Mouse (Mus musculus): ENCODE results near the gene Fbxo31. TPM values are rescaled to one million over a fixed set of nuclear protein-coding genes. Genes with fewer than 3 reads are reported as not detected.
A peak's percentile ranks its signal among the peaks of the same experiment; 100 is the strongest.

The Fbxo31 gene
- total and polyA plus RNA-seq, 2 experiments: 23.0 to 25.1 TPM

- H3K79me2 ChIP-seq (ENCODE audit: control insufficient read depth, insufficient read depth, low read length): peaks cover 42% of the 10 kb centered on the region; the same call in 1 of the 2 replicates
- no peak for TF ChIP-seq CTCF (IDR thresholded peaks at IDR 0.05; ENCODE audit: low read depth, low read length)
- TF ChIP-seq POLR2A (IDR thresholded peaks at IDR 0.05; ENCODE audit: extremely low read depth, insufficient read depth, low read length): no peak
- H3K27me3 ChIP-seq (ENCODE audit: control insufficient read depth, insufficient read depth, low read length): no peaks in the 10 kb centered on the region
- H3K4me1 ChIP-seq (ENCODE audit: control insufficient read depth, insufficient read depth, low read length): peaks cover 20% of the 10 kb centered on the region
- H3K27ac ChIP-seq (replicated peaks; ENCODE audit: insufficient read depth, low read depth, low read length): no peak overlapping the region
- H3K9ac ChIP-seq (ENCODE audit: low read depth, low read length): no peak overlapping the region
- WGBS: 50% methylated on average over 3 of the region's 3 CpGs
- H3K4me3 ChIP-seq (ENCODE audit: insufficient read depth, low read depth, low read length): no peak overlapping the region
- H3K36me3 ChIP-seq (ENCODE audit: control insufficient read depth, insufficient read depth, low read length): no peaks in the 10 kb centered on the region
- no peak for DNase-seq (ENCODE audit: extremely low read depth, low read depth, low spot score)
These were observed 2.9 kb downstream of the Fbxo31 start for GRCm38 (mm10) chr8:121575661-121576060.

GRCm38 (mm10) chr8:121573275-121573674 lies 5.3 kb downstream of the Fbxo31 start:
- H3K9ac ChIP-seq (ENCODE audit: low read depth, low read length): 0 out of 2 replicates have a peak overlapping the region, but pooled peaks have one; percentile 3
- no peak overlapping the region for H3K27ac ChIP-seq (replicated peaks; ENCODE audit: insufficient read depth, low read depth, low read length)
- peak; percentile 48 for DNase-seq (ENCODE audit: extremely low read depth, low read depth, low spot score)
- no peaks in the 10 kb centered on the region for H3K36me3 ChIP-seq (ENCODE audit: control insufficient read depth, insufficient read depth, low read length)
- no peak overlapping the region for H3K4me3 ChIP-seq (ENCODE audit: insufficient read depth, low read depth, low read length)
- H3K27me3 ChIP-seq (ENCODE audit: control insufficient read depth, insufficient read depth, low read length): no peaks in the 10 kb centered on the region
- H3K79me2 ChIP-seq (ENCODE audit: control insufficient read depth, insufficient read depth, low read length): peaks cover 48% of the 10 kb centered on the region; the same call in 1 of the 2 replicates
- H3K4me1 ChIP-seq (ENCODE audit: control insufficient read depth, insufficient read depth, low read length): peaks cover 22% of the 10 kb centered on the region
- TF ChIP-seq POLR2A (IDR thresholded peaks at IDR 0.05; ENCODE audit: extremely low read depth, insufficient read depth, low read length) (no peak), CTCF (IDR thresholded peaks at IDR 0.05; ENCODE audit: low read depth, low read length) (peak; percentile 31; the same call in 1 of the 2 replicates)
- 12% methylated on average over 3 of the region's 3 CpGs for WGBS

- Histone ChIP-seq H3K27ac (replicated peaks; ENCODE audit: insufficient read depth, low read depth, low read length) (no peak overlapping the region), H3K79me2 (ENCODE audit: control insufficient read depth, insufficient read depth, low read length) (peaks cover 50% of the 10 kb centered on the region; the same call in 1 of the 2 replicates), H3K36me3 (ENCODE audit: control insufficient read depth, insufficient read depth, low read length) (no peaks in the 10 kb centered on the region), H3K4me3 (ENCODE audit: insufficient read depth, low read depth, low read length) (no peak overlapping the region), H3K27me3 (ENCODE audit: control insufficient read depth, insufficient read depth, low read length) (no peaks in the 10 kb centered on the region), H3K9ac (ENCODE audit: low read depth, low read length) (no peak overlapping the region), H3K4me1 (ENCODE audit: control insufficient read depth, insufficient read depth, low read length) (peaks cover 21% of the 10 kb centered on the region)
- no peak for DNase-seq (ENCODE audit: extremely low read depth, low read depth, low spot score)
- TF ChIP-seq POLR2A (IDR thresholded peaks at IDR 0.05; ENCODE audit: extremely low read depth, insufficient read depth, low read length) (no peak), CTCF (IDR thresholded peaks at IDR 0.05; ENCODE audit: low read depth, low read length) (no peak)
- WGBS: 93% methylated on average over 7 of the region's 7 CpGs
These were observed 6.5 kb downstream of the Fbxo31 start for GRCm38 (mm10) chr8:121572121-121572520.

GRCm38 (mm10) chr8:121570801-121571200 lies 7.8 kb downstream of the Fbxo31 start:
- peaks cover 16% of the 10 kb centered on the region; the same call in 1 of the 2 replicates for H3K4me1 ChIP-seq (ENCODE audit: control insufficient read depth, insufficient read depth, low read length)
- DNase-seq (ENCODE audit: extremely low read depth, low read depth, low spot score): no peak
- TF ChIP-seq POLR2A (IDR thresholded peaks at IDR 0.05; ENCODE audit: extremely low read depth, insufficient read depth, low read length): no peak
- TF ChIP-seq CTCF (IDR thresholded peaks at IDR 0.05; ENCODE audit: low read depth, low read length): no peak
- peaks cover 38% of the 10 kb centered on the region; the same call in 1 of the 2 replicates for H3K79me2 ChIP-seq (ENCODE audit: control insufficient read depth, insufficient read depth, low read length)
- H3K4me3 ChIP-seq (ENCODE audit: insufficient read depth, low read depth, low read length): no peak overlapping the region
- no peaks in the 10 kb centered on the region for H3K36me3 ChIP-seq (ENCODE audit: control insufficient read depth, insufficient read depth, low read length)
- H3K27ac ChIP-seq (replicated peaks; ENCODE audit: insufficient read depth, low read depth, low read length): peak overlapping the region; percentile 34
- no peaks in the 10 kb centered on the region for H3K27me3 ChIP-seq (ENCODE audit: control insufficient read depth, insufficient read depth, low read length)
- peak overlapping the region; percentile 39 for H3K9ac ChIP-seq (ENCODE audit: low read depth, low read length)
- 52% methylated on average over 17 of the region's 17 CpGs for WGBS

GRCm38 (mm10) chr8:121570335-121570734 lies 8.3 kb downstream of the Fbxo31 start:
- H3K4me1 ChIP-seq (ENCODE audit: control insufficient read depth, insufficient read depth, low read length): peaks cover 16% of the 10 kb centered on the region; the same call in 1 of the 2 replicates

GRCm38 (mm10) chr8:121568321-121568720 lies 10.3 kb downstream of the Fbxo31 start:
- WGBS: 66% methylated on average over 6 of the region's 6 CpGs
- Histone ChIP-seq H3K4me1 (ENCODE audit: control insufficient read depth, insufficient read depth, low read length) (peaks cover 16% of the 10 kb centered on the region; the same call in 1 of the 2 replicates), H3K27ac (replicated peaks; ENCODE audit: insufficient read depth, low read depth, low read length) (no peak overlapping the region), H3K4me3 (ENCODE audit: insufficient read depth, low read depth, low read length) (no peak overlapping the region), H3K9ac (ENCODE audit: low read depth, low read length) (no peak overlapping the region), H3K27me3 (ENCODE audit: control insufficient read depth, insufficient read depth, low read length) (no peaks in the 10 kb centered on the region), H3K79me2 (ENCODE audit: control insufficient read depth, insufficient read depth, low read length) (peaks cover 25% of the 10 kb centered on the region; the same call in 1 of the 2 replicates), H3K36me3 (ENCODE audit: control insufficient read depth, insufficient read depth, low read length) (no peaks in the 10 kb centered on the region)
- DNase-seq (ENCODE audit: extremely low read depth, low read depth, low spot score): no peak
- TF ChIP-seq POLR2A (IDR thresholded peaks at IDR 0.05; ENCODE audit: extremely low read depth, insufficient read depth, low read length) (no peak), CTCF (IDR thresholded peaks at IDR 0.05; ENCODE audit: low read depth, low read length) (no peak)

More at GRCm38 (mm10) chr8:121570335-121570734, 8.3 kb downstream of the Fbxo31 start:
- peak; percentile 95 for DNase-seq (ENCODE audit: extremely low read depth, low read depth, low spot score)
- Histone ChIP-seq H3K9ac (ENCODE audit: low read depth, low read length) (peak overlapping the region; percentile 41), H3K27ac (replicated peaks; ENCODE audit: insufficient read depth, low read depth, low read length) (peak overlapping the region; percentile 73), H3K27me3 (ENCODE audit: control insufficient read depth, insufficient read depth, low read length) (no peaks in the 10 kb centered on the region), H3K79me2 (ENCODE audit: control insufficient read depth, insufficient read depth, low read length) (peaks cover 36% of the 10 kb centered on the region; the same call in 1 of the 2 replicates), H3K36me3 (ENCODE audit: control insufficient read depth, insufficient read depth, low read length) (no peaks in the 10 kb centered on the region), H3K4me3 (ENCODE audit: insufficient read depth, low read depth, low read length) (peak overlapping the region; percentile 15; the same call in 1 of the 2 replicates)
- TF ChIP-seq POLR2A (IDR thresholded peaks at IDR 0.05; ENCODE audit: extremely low read depth, insufficient read depth, low read length) (no peak), CTCF (IDR thresholded peaks at IDR 0.05; ENCODE audit: low read depth, low read length) (no peak)
- WGBS: 17% methylated on average over 21 of the region's 21 CpGs
